Mouse (Mus musculus) heart, adult 2 months (tissue): ENCODE results near the gene Tbx1. TPM values are rescaled to one million over a fixed set of nuclear protein-coding genes. Genes with fewer than 3 reads are reported as not detected.

Source experiments
- DNase-seq, 2 experiments: peaks; one replicate each; pipeline ENCODE4 v3.0.0; 2021
- H3K27ac ChIP-seq: fragments of 200-600 bp; 2 replicates; pipeline ENCODE4 v1.8.1; 2022
- H3K27me3 ChIP-seq: fragments of 200-500 bp; 2 replicates; pipeline ENCODE4 v1.6.1; 2012; ENCODE audit warnings: mild to moderate bottlenecking, low read length, inconsistent platforms, mixed read lengths; ENCODE audit not compliant: control insufficient read depth, insufficient read depth
- H3K36me3 ChIP-seq: fragments of 200-500 bp; 2 replicates; pipeline ENCODE4 v1.6.1; 2012; ENCODE audit warnings: low read length, inconsistent platforms; ENCODE audit not compliant: control insufficient read depth, insufficient read depth
- H3K4me1 ChIP-seq: fragments of 200-500 bp; 2 replicates; pipeline ENCODE4 v1.6.1; 2011; ENCODE audit warnings: low read length; ENCODE audit not compliant: control insufficient read depth, insufficient read depth
- H3K4me3 ChIP-seq: fragments of 200-600 bp; 2 replicates; pipeline ENCODE4 v1.8.1; 2022
- H3K79me2 ChIP-seq: fragments of 200-500 bp; replicated peaks from 2 replicates; pipeline ENCODE4 v1.6.1; 2012; ENCODE audit warnings: mild to moderate bottlenecking, inconsistent platforms, low read length, moderate library complexity, mixed read lengths; ENCODE audit not compliant: control insufficient read depth, insufficient read depth
- H3K9ac ChIP-seq: fragments of 200-500 bp; 2 replicates; pipeline ENCODE4 v1.6.1; 2012; ENCODE audit warnings: low read depth, mild to moderate bottlenecking, control low read depth, inconsistent platforms, low read length, mixed read lengths
- CTCF ChIP-seq: fragments of 200-600 bp; IDR thresholded peaks from 2 replicates; pipeline ENCODE4 v1.8.1; 2022; ENCODE audit warnings: antibody characterized with exemption, mild to moderate bottlenecking, moderate library complexity
- EP300 ChIP-seq: fragments of 200-500 bp; IDR thresholded peaks from 2 replicates; pipeline ENCODE4 v1.6.1; 2011; ENCODE audit warnings: low read depth, low read length, control low read depth; ENCODE audit not compliant: insufficient read depth
- POLR2A ChIP-seq: fragments of 200-500 bp; IDR thresholded peaks from 2 replicates; pipeline ENCODE4 v1.6.1; 2011; ENCODE audit warnings: mild to moderate bottlenecking, low read depth, low read length, control low read depth; ENCODE audit not compliant: insufficient read depth
- WGBS: fragments of 180-500 bp; shearing (Covaris S2); methylation state at CpG from one replicate; pipeline ENCODE4 v1.1.7; 2018; 5-methylcytosine and 5-hydroxymethylcytosine counted together
- intact Hi-C: fragments of 180-260 bp; cut with DNase I; formaldehyde crosslinking; loops from one replicate; pipeline ENCODE4 v1.15.1; 2025
- polyA plus RNA-seq: library from polyadenylated mRNA; depleted of rRNA; stranded (reverse); fragments of >200 nt; gene quantifications from 2 replicates; pipeline ENCODE4 v1.2.3, GENCODE M21; 2012
- total RNA-seq, 2 experiments: library from RNA; stranded (reverse); gene quantifications; 2 replicates each; pipeline ENCODE4 v1.2.3; 2021

Gene Tbx1
- total and polyA plus RNA-seq, 3 experiments = 0.68 to 1.3 (median 1.1) TPM

GRCm38 (mm10) chr16:18581050-18581622 is 9.3 kb downstream of the Tbx1 start:
- TF ChIP-seq CTCF = no peak
- no peak for TF ChIP-seq EP300
- no peak for TF ChIP-seq POLR2A
- H3K36me3 ChIP-seq = no peaks in the 10 kb centered on the region
- no peaks in the 10 kb centered on the region for H3K79me2 ChIP-seq
- peaks cover 2% of the 10 kb centered on the region; the same call in 1 of the 2 replicates for H3K4me1 ChIP-seq
- H3K27ac ChIP-seq = no peak overlapping the region
- peak overlapping the region; percentile 32 for H3K4me3 ChIP-seq
- peak in 1 of 2 experiments; percentile 9 for DNase-seq
- WGBS = 25% methylated on average over 21 of the region's 21 CpGs
- intact Hi-C loops = no loop called here
- peaks cover 28% of the 10 kb centered on the region for H3K27me3 ChIP-seq
- H3K9ac ChIP-seq = no peak overlapping the region

GRCm38 (mm10) chr16:18580389-18580788 is 10.1 kb downstream of the Tbx1 start:
- no peak for DNase-seq
- no peak overlapping the region for H3K4me3 ChIP-seq
- no peaks in the 10 kb centered on the region for H3K79me2 ChIP-seq
- H3K4me1 ChIP-seq = peaks cover 2% of the 10 kb centered on the region; the same call in 1 of the 2 replicates
- no peak overlapping the region for H3K9ac ChIP-seq
- TF ChIP-seq CTCF (0 out of 2 replicates have a peak, but pooled peaks have one; percentile 14), EP300 (no peak), POLR2A (no peak)
- H3K27me3 ChIP-seq = peaks cover 27% of the 10 kb centered on the region
- 42% methylated on average over 2 of the region's 2 CpGs for WGBS
- no peak overlapping the region for H3K27ac ChIP-seq
- H3K36me3 ChIP-seq = no peaks in the 10 kb centered on the region
- intact Hi-C loops = no loop called here

GRCm38 (mm10) chr16:18577599-18578160 is 12.8 kb downstream of the Tbx1 start:
- Histone ChIP-seq H3K9ac (no peak overlapping the region), H3K27ac (no peak overlapping the region), H3K27me3 (peaks cover 21% of the 10 kb centered on the region), H3K36me3 (no peaks in the 10 kb centered on the region), H3K4me1 (peaks cover 2% of the 10 kb centered on the region; the same call in 1 of the 2 replicates), H3K79me2 (no peaks in the 10 kb centered on the region), H3K4me3 (no peak overlapping the region)
- no peak for DNase-seq
- WGBS = 52% methylated on average over 5 of the region's 5 CpGs
- no peak for TF ChIP-seq POLR2A
- no peak for TF ChIP-seq CTCF
- intact Hi-C loops = no loop called here

- Histone ChIP-seq H3K27me3 (peaks cover 15% of the 10 kb centered on the region), H3K36me3 (no peaks in the 10 kb centered on the region), H3K4me1 (peaks cover 2% of the 10 kb centered on the region; the same call in 1 of the 2 replicates), H3K27ac (no peak overlapping the region), H3K4me3 (no peak overlapping the region), H3K9ac (no peak overlapping the region), H3K79me2 (no peaks in the 10 kb centered on the region)
- intact Hi-C loops = no loop called here
- no peak for TF ChIP-seq CTCF
- TF ChIP-seq EP300 = no peak
- WGBS = 44% methylated on average over 3 of the region's 3 CpGs
- no peak for DNase-seq
Measured at GRCm38 (mm10) chr16:18577071-18577470, 13.4 kb downstream of the Tbx1 start.

GRCm38 (mm10) chr16:18574196-18574595 is 16.3 kb downstream of the Tbx1 start:
- intact Hi-C loops = no loop called here
- no peak overlapping the region for H3K27ac ChIP-seq
- H3K79me2 ChIP-seq = no peaks in the 10 kb centered on the region
- no peaks in the 10 kb centered on the region for H3K4me1 ChIP-seq
- no peak for DNase-seq
- H3K4me3 ChIP-seq = no peak overlapping the region
- no peak overlapping the region for H3K9ac ChIP-seq
- H3K36me3 ChIP-seq = no peaks in the 10 kb centered on the region
- TF ChIP-seq POLR2A = no peak
- no peak for TF ChIP-seq CTCF
- no peak for TF ChIP-seq EP300
- H3K27me3 ChIP-seq = 0 out of 2 replicates have a peak, but pooled peaks cover 1% of the 10 kb centered on the region
- WGBS = 55% methylated on average over 8 of the region's 8 CpGs

GRCm38 (mm10) chr16:18568599-18568998 is 21.9 kb downstream of the Tbx1 start:
- DNase-seq = no peak
- TF ChIP-seq POLR2A (no peak), EP300 (no peak), CTCF (no peak)

More at GRCm38 (mm10) chr16:18568599-18568998, 21.9 kb downstream of the Tbx1 start:
- H3K4me3 ChIP-seq = no peak overlapping the region
- 87% methylated on average over 7 of the region's 7 CpGs for WGBS
- H3K27ac ChIP-seq = no peak overlapping the region
- no peaks in the 10 kb centered on the region for H3K79me2 ChIP-seq
- H3K27me3 ChIP-seq = no peaks in the 10 kb centered on the region
- no peaks in the 10 kb centered on the region for H3K36me3 ChIP-seq
- no peak overlapping the region for H3K9ac ChIP-seq
- intact Hi-C loops = no loop called here
- H3K4me1 ChIP-seq = no peaks in the 10 kb centered on the region
